Mouse (Mus musculus): Measurements from ENCODE around the gene Cmc1.

DNA sequence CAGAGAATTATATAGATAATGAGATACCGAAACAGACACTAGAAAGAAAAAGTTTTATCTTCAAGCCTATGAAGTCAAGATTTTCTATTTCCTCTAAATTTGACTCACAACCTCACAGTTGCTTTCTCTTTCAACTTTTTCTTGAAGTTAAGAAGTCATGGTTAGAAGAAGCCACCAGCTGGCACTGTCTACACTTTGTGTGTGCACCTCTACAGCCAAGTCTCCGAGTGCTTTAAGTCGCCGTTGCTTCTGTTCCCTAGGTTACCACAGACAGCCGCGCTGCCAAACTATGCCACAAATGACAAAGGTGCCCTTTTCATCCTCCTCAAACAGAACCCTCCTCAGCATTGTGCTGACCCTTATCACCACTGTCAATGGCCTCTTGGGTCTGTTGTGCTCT, 17.6 kb upstream of the Cmc1 start:
- TF ChIP-seq CTCF (IDR thresholded peaks at IDR 0.05), result no peak
- TF ChIP-seq EP300 (IDR thresholded peaks at IDR 0.05), result no peak
